Mouse (Mus musculus) limb, embryonic 15.5 days (tissue): Measurements from ENCODE around the gene Gm20388. TPM values are rescaled to one million over a fixed set of nuclear protein-coding genes. Genes with fewer than 3 reads are reported as not detected.
"Not testable (repeated sequence)": the region's sequence is repeated elsewhere in the genome, so short reads cannot be mapped to it uniquely, and the experiment has no call there.

Source experiments
- ATAC-seq: fragments of 200-750 bp; cut with Nextera tagmentation; 2 replicates; pipeline ENCODE4 v1.8.0; 2017; ENCODE audit warnings: low read depth, moderate TSS enrichment; ENCODE audit not compliant: insufficient number of reproducible peaks, low FRiP score, low TSS enrichment
- H3K27ac ChIP-seq: fragments of 300-500 bp; sonication (generic); 2 replicates; pipeline ENCODE4 v1.5.1; 2015; ENCODE audit warnings: moderate library complexity, mild to moderate bottlenecking, inconsistent platforms
- H3K27me3 ChIP-seq: fragments of 300-500 bp; sonication (generic); 2 replicates; pipeline ENCODE4 v1.6.1; 2015; ENCODE audit warnings: inconsistent platforms
- H3K36me3 ChIP-seq: fragments of 300-500 bp; sonication (generic); 2 replicates; pipeline ENCODE4 v1.6.1; 2015; ENCODE audit warnings: inconsistent platforms
- H3K4me1 ChIP-seq: fragments of 300-500 bp; sonication (generic); 2 replicates; pipeline ENCODE4 v1.6.1; 2015; ENCODE audit warnings: inconsistent platforms
- H3K4me2 ChIP-seq: fragments of 300-500 bp; sonication (generic); 2 replicates; pipeline ENCODE4 v1.6.1; 2015; ENCODE audit warnings: mild to moderate bottlenecking, inconsistent platforms
- H3K4me3 ChIP-seq: fragments of 300-500 bp; sonication (generic); 2 replicates; pipeline ENCODE4 v1.5.1; 2015; ENCODE audit warnings: mild to moderate bottlenecking, inconsistent platforms
- H3K9ac ChIP-seq: fragments of 300-500 bp; sonication (generic); 2 replicates; pipeline ENCODE4 v1.6.1; 2015; ENCODE audit warnings: inconsistent platforms
- H3K9me3 ChIP-seq: fragments of 300-500 bp; sonication (generic); 2 replicates; pipeline ENCODE4 v1.6.1; 2016; ENCODE audit warnings: inconsistent platforms
- WGBS: fragments of 180-500 bp; shearing (Covaris S2); methylation state at CpG from one replicate; pipeline ENCODE4 v1.1.7; 2015; 5-methylcytosine and 5-hydroxymethylcytosine counted together
- polyA plus RNA-seq: library from polyadenylated mRNA; unstranded; fragments of >200 nt; fragmentation: Nextera tagmentation; extraction: Ambion mirVana; gene quantifications from 2 replicates; pipeline ENCODE4 v1.2.1, GENCODE M21; 2015

Gm20388 gene
- polyA plus RNA-seq, 1 experiment from 2014 or later, result 4.9 TPM

DNA sequence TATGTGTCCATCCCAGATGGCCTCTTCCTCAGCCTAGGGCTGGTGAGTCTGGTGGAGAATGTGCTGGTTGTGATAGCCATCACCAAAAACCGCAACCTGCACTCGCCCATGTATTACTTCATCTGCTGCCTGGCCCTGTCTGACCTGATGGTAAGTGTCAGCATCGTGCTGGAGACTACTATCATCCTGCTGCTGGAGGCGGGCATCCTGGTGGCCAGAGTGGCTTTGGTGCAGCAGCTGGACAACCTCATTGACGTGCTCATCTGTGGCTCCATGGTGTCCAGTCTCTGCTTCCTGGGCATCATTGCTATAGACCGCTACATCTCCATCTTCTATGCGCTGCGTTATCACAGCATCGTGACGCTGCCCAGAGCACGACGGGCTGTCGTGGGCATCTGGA is 3497.0 kb downstream of the Gm20388 start:
- Histone ChIP-seq H3K9me3 (no peaks in the 10 kb centered on the region), H3K27ac (no peak overlapping the region), H3K9ac (no peak overlapping the region), H3K4me2 (no peak overlapping the region), H3K4me1 (peaks cover 17% of the 10 kb centered on the region), H3K36me3 (peaks cover 9% of the 10 kb centered on the region), H3K4me3 (no peak overlapping the region), H3K27me3 (peaks cover 51% of the 10 kb centered on the region)
- no peak for ATAC-seq
- 87% methylated on average over 13 of the region's 13 CpGs for WGBS

DNA sequence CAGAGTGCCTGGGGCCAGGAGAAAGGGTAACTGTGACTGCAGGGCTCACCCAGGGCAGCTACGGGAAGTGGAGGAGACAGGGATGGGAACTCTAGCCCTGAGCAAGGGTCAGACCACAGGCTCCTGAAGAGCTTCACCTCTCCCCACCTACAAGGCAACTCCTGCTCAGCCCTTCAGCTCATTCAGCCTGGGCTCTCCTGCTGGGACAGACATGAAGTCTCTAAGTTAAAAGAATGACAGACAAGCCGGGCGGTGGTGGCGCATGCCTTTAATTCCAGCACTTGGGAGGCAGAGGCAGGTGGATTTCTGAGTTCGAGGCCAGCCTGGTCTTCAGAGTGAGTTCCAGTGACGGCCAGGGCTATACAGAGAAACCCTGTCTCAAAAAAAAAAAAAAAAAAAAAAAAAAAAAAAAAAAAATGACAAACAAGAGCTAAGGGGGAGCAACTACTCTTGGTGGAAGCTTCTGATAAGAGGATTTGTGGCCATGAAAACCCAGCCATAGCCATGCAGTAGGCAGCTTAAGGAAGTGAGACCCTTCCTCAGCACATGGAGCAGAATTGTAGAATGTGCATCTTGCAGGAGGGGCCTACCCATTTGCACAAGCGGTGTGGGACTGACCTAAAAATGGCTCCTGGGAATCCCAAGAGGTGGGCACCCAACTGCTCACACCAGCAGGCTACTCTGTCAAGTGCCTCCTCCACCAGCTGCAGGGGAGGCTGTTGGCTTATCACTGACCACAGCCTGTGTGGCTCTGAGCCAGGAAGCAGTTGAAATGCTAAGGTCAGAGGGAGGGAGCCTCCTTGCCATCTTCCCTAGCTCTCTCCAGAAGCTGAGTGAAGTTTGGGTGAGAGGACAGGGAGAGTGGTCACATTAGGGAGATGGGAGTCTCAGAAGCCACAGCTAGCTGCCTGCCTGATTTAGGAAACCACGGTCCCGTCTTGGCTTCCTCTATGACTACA is 3498.2 kb downstream of the Gm20388 start:
- no peak for ATAC-seq
- Histone ChIP-seq H3K27ac (no peak overlapping the region), H3K36me3 (no peaks in the 10 kb centered on the region), H3K4me2 (no peak overlapping the region), H3K9me3 (no peaks in the 10 kb centered on the region), H3K27me3 (peaks cover 63% of the 10 kb centered on the region), H3K4me1 (peaks cover 17% of the 10 kb centered on the region), H3K9ac (no peak overlapping the region), H3K4me3 (no peak overlapping the region)
- 64% methylated on average over 9 of the region's 9 CpGs for WGBS

DNA sequence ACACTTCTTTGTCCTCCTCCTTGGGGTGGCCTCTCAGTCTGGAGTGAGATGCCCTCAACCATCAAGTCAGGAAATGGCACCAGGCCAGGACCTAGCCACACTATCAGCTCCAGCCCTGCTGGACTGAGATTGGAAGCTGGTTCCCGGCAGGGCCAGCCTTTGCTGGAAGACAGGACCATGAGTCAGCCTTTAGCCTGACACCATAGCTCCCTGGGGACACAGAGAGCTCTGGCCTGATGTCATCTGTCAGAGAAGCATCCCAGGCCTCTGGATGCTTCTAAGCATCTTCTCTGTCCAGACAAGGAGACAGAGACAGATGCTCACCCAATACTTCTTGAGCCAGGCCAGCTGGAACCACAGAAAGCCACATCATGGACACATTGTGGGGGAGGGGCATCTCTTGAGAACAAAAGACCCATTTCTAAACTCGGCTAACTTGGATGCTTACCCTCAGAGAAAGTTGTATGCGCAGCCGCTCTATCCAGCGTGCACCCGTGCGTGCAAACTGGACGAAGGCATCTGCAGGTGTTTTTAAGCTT is 3499.5 kb downstream of the Gm20388 start:
- H3K4me2 ChIP-seq, result no peak overlapping the region
- H3K9ac ChIP-seq, result no peak overlapping the region
- H3K27me3 ChIP-seq, result peaks cover 68% of the 10 kb centered on the region
- 75% methylated on average over 8 of the region's 8 CpGs for WGBS
- H3K4me3 ChIP-seq, result no peak overlapping the region
- H3K36me3 ChIP-seq, result no peaks in the 10 kb centered on the region
- no peak for ATAC-seq
- H3K27ac ChIP-seq, result no peak overlapping the region
- peaks cover 17% of the 10 kb centered on the region for H3K4me1 ChIP-seq
- H3K9me3 ChIP-seq, result no peaks in the 10 kb centered on the region

DNA sequence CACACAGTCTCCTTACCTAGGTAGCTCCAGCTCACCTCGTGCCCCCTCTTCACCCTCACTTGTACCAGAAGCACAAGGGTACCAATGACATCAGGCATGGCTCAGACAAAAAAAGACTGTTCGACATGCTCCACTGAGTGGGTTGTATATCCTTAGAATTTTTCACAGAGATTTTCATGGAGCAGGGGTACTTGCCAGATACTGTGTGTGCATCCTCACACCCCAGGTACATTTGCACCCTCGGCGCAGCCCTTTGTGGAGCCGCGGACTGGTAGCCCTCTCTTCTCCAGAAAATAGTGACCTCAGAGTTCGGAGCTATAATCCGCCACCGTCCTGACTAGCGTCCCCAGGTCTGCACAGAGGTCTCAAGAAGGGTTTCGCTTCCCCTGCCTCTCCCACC is 3500.1 kb downstream of the Gm20388 start:
- Histone ChIP-seq H3K9me3 (no peaks in the 10 kb centered on the region), H3K27ac (no peak overlapping the region), H3K4me1 (peaks cover 17% of the 10 kb centered on the region), H3K4me3 (peak overlapping the region; percentile 32; the same call in 1 of the 2 replicates), H3K36me3 (no peaks in the 10 kb centered on the region), H3K4me2 (peak overlapping the region; percentile 53), H3K9ac (no peak overlapping the region), H3K27me3 (peaks cover 68% of the 10 kb centered on the region)
- WGBS, result 12% methylated on average over 11 of the region's 11 CpGs
- no peak; the same call in 1 of the 2 replicates for ATAC-seq

DNA sequence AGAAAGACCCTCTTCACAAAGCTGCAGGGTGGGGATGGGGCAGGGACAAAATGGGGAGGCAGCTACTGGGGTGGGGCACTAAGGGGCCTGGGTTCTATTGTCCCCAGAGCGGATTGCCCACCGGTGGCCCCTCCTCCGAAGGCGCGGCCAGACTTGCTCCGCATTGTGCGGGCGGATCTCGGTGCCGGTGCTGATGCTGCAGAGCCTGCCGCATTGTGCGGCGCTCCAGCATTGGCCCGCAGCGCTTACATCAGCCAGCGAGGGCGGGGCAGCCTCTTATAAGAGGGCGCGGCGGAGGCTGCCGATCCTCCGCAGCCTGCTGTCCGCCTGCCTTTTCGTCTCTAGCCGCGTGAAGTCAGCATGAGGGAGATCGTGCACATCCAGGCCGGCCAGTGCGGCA is 3500.6 kb downstream of the Gm20388 start, which contains the start of gene Tubb3:
Gene Tubb3 (plus strand): TSS at position 179 of the 400 bp plus-strand sequence.
- Histone ChIP-seq H3K36me3 (no peaks in the 10 kb centered on the region), H3K4me3 (peak within 1 kb of the TSS; percentile 32), H3K4me2 (peak within 1 kb of the TSS; percentile 53), H3K9ac (no peak within 1 kb of the TSS), H3K9me3 (no peaks in the 10 kb centered on the region), H3K4me1 (peaks cover 17% of the 10 kb centered on the region), H3K27me3 (peaks cover 68% of the 10 kb centered on the region), H3K27ac (no peak within 1 kb of the TSS)
- under 1% methylated on average over 17 of the region's 29 CpGs for WGBS
- no peak for ATAC-seq

DNA sequence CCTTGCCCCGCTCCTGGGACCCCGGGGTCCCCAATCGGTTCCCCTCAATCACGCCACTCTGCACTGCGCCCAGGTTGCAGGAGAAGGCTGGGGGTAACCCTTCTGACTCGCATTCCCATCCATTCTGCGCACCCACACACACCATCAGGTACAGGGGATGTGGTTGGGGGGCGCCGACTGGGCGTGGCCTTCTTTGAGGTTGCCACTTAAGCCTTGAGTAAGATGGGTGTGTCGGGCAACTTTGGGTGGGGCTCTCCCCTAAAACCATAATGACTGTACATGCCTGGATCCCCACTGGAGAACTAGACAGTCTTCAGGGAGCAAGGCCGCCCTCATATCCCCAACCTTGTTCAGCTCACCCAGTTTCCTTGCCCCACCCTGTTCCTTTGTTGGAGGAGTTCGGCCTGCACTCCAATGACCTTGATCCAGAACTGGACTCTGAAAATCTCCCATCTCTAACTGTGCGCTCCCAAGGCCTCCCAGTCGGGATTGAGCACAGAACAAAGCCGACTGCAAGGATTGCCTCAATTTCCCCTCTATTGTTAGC is 3501.2 kb downstream of the Gm20388 start:
- Histone ChIP-seq H3K9me3 (no peaks in the 10 kb centered on the region), H3K27ac (no peak overlapping the region), H3K4me2 (peak overlapping the region; percentile 53), H3K4me1 (peaks cover 15% of the 10 kb centered on the region), H3K27me3 (peaks cover 68% of the 10 kb centered on the region), H3K4me3 (peak overlapping the region; percentile 32), H3K36me3 (no peaks in the 10 kb centered on the region), H3K9ac (no peak overlapping the region)
- WGBS, result 8% methylated on average over 16 of the region's 16 CpGs
- no peak for ATAC-seq

DNA sequence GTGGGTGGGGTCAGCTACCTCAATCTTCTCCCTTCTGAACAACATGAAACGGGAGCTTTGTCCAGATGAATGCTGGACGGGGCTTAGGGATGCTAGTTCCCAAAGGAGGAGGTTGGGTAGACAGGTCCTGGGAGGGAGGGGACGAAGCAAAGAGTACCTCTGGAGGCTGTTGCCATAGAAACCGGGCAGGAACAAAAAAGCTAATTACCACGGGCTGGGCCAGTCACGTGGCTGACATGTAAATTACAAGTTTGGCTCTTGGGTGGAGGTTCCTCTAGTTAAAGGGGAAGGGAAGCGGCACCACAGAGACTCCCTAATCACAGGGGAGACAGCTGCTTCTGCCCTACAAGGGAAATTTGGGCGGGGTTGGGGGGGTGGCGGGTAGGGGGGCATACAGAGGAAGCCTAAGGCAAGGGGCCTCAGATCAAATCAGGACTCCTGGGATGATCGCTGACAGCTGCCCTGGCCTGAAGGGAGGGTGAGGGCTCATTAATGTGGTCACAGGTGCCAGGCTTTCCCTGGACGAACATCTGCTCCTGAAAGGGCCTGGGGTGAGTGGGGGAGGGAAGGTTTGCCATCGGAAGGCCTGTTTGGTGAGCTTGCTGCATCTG is 3502.0 kb downstream of the Gm20388 start:
- Histone ChIP-seq H3K27me3 (peaks cover 64% of the 10 kb centered on the region), H3K4me1 (peaks cover 14% of the 10 kb centered on the region), H3K4me3 (no peak overlapping the region), H3K27ac (no peak overlapping the region), H3K36me3 (no peaks in the 10 kb centered on the region), H3K9me3 (no peaks in the 10 kb centered on the region), H3K9ac (no peak overlapping the region), H3K4me2 (no peak overlapping the region)
- WGBS, result 1% methylated on average over 12 of the region's 12 CpGs
- ATAC-seq, result no peak

DNA sequence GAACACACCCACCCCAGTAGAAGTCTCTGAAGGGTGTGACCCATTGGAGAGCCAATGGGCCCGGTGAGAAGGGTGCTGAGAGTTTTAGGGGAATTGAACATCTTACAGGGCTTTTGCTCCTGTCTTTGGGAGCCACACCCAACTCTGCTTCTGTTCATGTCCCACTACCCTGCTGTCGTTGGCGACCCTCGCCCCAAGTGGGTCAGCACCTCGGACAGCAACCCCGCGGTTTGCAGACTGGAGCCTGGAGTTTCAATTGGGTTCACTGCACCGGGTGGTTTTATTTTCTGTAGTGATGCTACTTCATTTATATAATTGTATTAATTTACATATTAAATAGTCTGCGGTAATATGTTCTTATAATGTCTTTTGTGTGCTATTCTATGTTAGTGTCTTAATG is 3503.6 kb downstream of the Gm20388 start:
- Histone ChIP-seq H3K27ac (no peak overlapping the region), H3K27me3 (peaks cover 51% of the 10 kb centered on the region), H3K4me2 (no peak overlapping the region), H3K36me3 (no peaks in the 10 kb centered on the region), H3K9me3 (no peaks in the 10 kb centered on the region), H3K4me3 (no peak overlapping the region), H3K4me1 (peaks cover 14% of the 10 kb centered on the region), H3K9ac (no peak overlapping the region)
- ATAC-seq, result no peak
- 8% methylated on average over 9 of the region's 9 CpGs for WGBS

DNA sequence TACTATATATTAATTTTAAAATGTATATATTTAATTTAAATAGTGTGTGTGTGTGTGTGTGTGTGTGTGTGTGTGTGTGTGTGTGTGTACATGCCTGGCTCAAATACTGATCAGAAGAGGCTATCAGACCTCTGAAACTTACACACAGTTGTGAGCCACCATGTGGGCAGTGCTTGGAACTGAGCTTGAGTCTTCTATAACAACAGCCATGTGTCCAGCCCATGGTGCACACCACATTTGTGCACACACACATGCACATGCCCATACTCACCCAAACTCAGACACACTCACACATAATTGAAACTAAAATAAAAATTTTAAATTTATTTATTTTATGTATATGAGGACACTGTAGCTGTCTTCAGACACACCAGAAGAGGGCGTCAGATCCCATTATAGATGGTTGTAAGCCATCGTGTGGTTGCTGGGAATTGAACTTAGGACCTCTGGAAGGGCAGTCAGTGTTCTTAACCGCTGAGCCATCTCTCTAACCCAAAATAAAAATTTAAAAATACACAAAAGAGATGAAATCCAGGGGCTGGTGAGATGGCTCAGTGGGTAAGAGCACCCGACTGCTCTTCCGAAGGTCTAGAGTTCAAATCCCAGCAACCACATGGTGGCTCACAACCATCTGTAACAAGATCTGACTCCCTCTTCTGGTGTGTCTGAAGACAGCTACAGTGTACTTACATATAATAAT is 3504.5 kb downstream of the Gm20388 start:
- not testable (repeated sequence) for ATAC-seq, H3K27ac ChIP-seq, H3K9me3 ChIP-seq, H3K4me3 ChIP-seq, H3K9ac ChIP-seq, H3K36me3 ChIP-seq, H3K4me2 ChIP-seq
- Histone ChIP-seq H3K4me1 (peaks cover 14% of the 10 kb centered on the region), H3K27me3 (peaks cover 42% of the 10 kb centered on the region)
- WGBS, result 83% methylated on average over 5 of the region's 5 CpGs

DNA sequence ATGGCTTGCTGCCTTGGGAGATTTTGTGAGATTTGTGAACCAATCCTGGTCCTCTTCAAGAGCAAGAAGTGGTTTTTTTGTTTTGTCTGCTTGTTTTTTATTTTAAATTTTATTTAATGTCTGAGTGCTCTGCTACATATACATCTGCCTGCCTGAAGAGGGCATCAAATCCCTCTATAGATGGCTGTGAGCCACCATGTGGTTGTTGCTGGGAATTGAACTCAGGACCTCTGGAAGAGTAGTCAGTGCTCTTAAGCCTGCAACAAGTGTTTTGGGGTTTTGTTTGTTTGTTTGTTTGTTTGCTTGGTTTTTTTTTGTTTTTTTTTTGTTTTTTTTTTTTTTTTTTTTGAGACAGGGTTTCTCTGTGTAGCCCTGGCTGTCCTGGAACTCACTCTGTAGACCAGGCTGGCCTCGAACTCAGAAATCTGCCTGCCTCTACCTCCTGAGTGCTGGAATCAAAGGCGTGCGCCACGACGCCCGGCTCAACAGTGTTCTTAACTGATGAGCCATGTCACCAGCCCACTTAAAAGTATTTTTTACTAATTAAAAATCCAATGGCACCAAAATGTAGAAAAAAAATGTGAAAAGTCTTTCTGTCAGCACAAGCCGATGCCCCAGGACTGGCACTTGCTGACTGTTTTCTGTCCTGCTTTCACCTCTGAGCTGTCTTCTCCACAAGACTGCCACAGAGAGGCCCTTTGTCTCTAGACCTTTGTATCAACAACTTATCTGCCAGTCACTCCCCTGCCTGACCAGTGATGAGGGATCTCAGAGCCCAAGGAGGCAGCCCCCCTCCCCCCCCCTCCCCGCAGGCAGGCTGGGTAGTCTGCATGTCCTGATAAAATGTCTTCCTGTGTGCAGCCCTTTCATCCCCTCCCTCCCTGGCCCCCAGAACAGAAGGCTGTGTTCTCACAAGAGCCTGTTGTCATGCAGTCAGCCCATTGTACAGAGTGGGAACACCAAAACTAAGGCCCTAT is 3505.6 kb downstream of the Gm20388 start:
- H3K9ac ChIP-seq, result no peak overlapping the region
- no peak overlapping the region for H3K4me2 ChIP-seq
- no peaks in the 10 kb centered on the region for H3K9me3 ChIP-seq
- H3K4me3 ChIP-seq, result no peak overlapping the region
- H3K4me1 ChIP-seq, result peaks cover 10% of the 10 kb centered on the region
- H3K36me3 ChIP-seq, result no peaks in the 10 kb centered on the region
- WGBS, result 87% methylated on average over 8 of the region's 8 CpGs
- ATAC-seq, result no peak
- H3K27ac ChIP-seq, result no peak overlapping the region
- H3K27me3 ChIP-seq, result peaks cover 31% of the 10 kb centered on the region
